Mouse (Mus musculus): ENCODE measurements at regions not wholly inside any gene's neighbourhood (a gene's known extent, or its start where the extent isn't known, plus 50 kb on each side); places are given as distances from the start of the nearest gene placed in this dataset.
"Not testable (repeated sequence)": the region's sequence is repeated elsewhere in the genome, so short reads cannot be mapped to it uniquely, and the experiment has no call there.

GRCm38 (mm10) chr8:34275977-34276660, 164.6 kb upstream of the Gm10131 start:
- Histone ChIP-seq H3K9ac (ENCODE audit: low read length) (no peak overlapping the region), H3K4me3 (ENCODE audit: low read depth, low read length) (no peak overlapping the region), H3K4me1 (ENCODE audit: control insufficient read depth, insufficient read depth, low read length) (no peaks in the 10 kb centered on the region), H3K4me2 (ENCODE audit: low read length) (no peak overlapping the region), H3K27me3 (replicated peaks; ENCODE audit: control insufficient read depth, insufficient read depth, low read length) (no peaks in the 10 kb centered on the region), H3K9me3 (replicated peaks; ENCODE audit: control insufficient read depth, low read length) (no peaks in the 10 kb centered on the region), H3K27ac (ENCODE audit: low read depth, low read length) (no peak overlapping the region), H3K36me3 (ENCODE audit: control insufficient read depth, insufficient read depth, low read length) (no peaks in the 10 kb centered on the region)
- ATAC-seq (no peak), DNase-seq (ENCODE audit: low spot score) (no peak)
- 83% methylated on average over 7 of the region's 7 CpGs for WGBS

GRCm38 (mm10) chr8:34274796-34275195, 163.3 kb upstream of the Gm10131 start:
- not testable (repeated sequence) for DNase-seq (ENCODE audit: low spot score); H3K4me3 ChIP-seq (ENCODE audit: low read depth, low read length); H3K4me1 ChIP-seq (ENCODE audit: control insufficient read depth, insufficient read depth, low read length); ATAC-seq; H3K4me2 ChIP-seq (ENCODE audit: low read length); H3K27me3 ChIP-seq (replicated peaks; ENCODE audit: control insufficient read depth, insufficient read depth, low read length); H3K9me3 ChIP-seq (replicated peaks; ENCODE audit: control insufficient read depth, low read length); H3K36me3 ChIP-seq (ENCODE audit: control insufficient read depth, insufficient read depth, low read length); H3K27ac ChIP-seq (ENCODE audit: low read depth, low read length); H3K9ac ChIP-seq (ENCODE audit: low read length)
- 95% methylated on average over 2 of the region's 2 CpGs for WGBS

GRCm38 (mm10) chr8:34274171-34274570, 162.6 kb upstream of the Gm10131 start:
- H3K4me3 ChIP-seq (ENCODE audit: low read depth, low read length), result no peak overlapping the region
- no peak overlapping the region for H3K4me2 ChIP-seq (ENCODE audit: low read length)
- H3K36me3 ChIP-seq (ENCODE audit: control insufficient read depth, insufficient read depth, low read length), result no peaks in the 10 kb centered on the region
- WGBS, result 96% methylated on average over 6 of the region's 6 CpGs
- H3K27me3 ChIP-seq (replicated peaks; ENCODE audit: control insufficient read depth, insufficient read depth, low read length), result no peaks in the 10 kb centered on the region
- H3K9me3 ChIP-seq (replicated peaks; ENCODE audit: control insufficient read depth, low read length), result no peaks in the 10 kb centered on the region
- ATAC-seq (no peak), DNase-seq (ENCODE audit: low spot score) (no peak)
- no peaks in the 10 kb centered on the region for H3K4me1 ChIP-seq (ENCODE audit: control insufficient read depth, insufficient read depth, low read length)
- no peak overlapping the region for H3K27ac ChIP-seq (ENCODE audit: low read depth, low read length)
- no peak overlapping the region for H3K9ac ChIP-seq (ENCODE audit: low read length)

- WGBS, result 84% methylated on average over 6 of the region's 6 CpGs
- Histone ChIP-seq H3K4me2 (ENCODE audit: low read length) (no peak overlapping the region), H3K4me3 (ENCODE audit: low read depth, low read length) (no peak overlapping the region), H3K36me3 (ENCODE audit: control insufficient read depth, insufficient read depth, low read length) (no peaks in the 10 kb centered on the region), H3K4me1 (ENCODE audit: control insufficient read depth, insufficient read depth, low read length) (no peaks in the 10 kb centered on the region), H3K27me3 (replicated peaks; ENCODE audit: control insufficient read depth, insufficient read depth, low read length) (no peaks in the 10 kb centered on the region), H3K9ac (ENCODE audit: low read length) (no peak overlapping the region), H3K9me3 (replicated peaks; ENCODE audit: control insufficient read depth, low read length) (no peaks in the 10 kb centered on the region), H3K27ac (ENCODE audit: low read depth, low read length) (no peak overlapping the region)
- DNase-seq (ENCODE audit: low spot score) (no peak), ATAC-seq (no peak)
Measured at GRCm38 (mm10) chr8:34269848-34270247, 158.3 kb upstream of the Gm10131 start.

- Histone ChIP-seq H3K4me2 (ENCODE audit: low read length) (no peak overlapping the region), H3K9me3 (replicated peaks; ENCODE audit: control insufficient read depth, low read length) (no peaks in the 10 kb centered on the region), H3K9ac (ENCODE audit: low read length) (no peak overlapping the region), H3K27me3 (replicated peaks; ENCODE audit: control insufficient read depth, insufficient read depth, low read length) (no peaks in the 10 kb centered on the region), H3K27ac (ENCODE audit: low read depth, low read length) (no peak overlapping the region), H3K4me3 (ENCODE audit: low read depth, low read length) (no peak overlapping the region), H3K4me1 (ENCODE audit: control insufficient read depth, insufficient read depth, low read length) (no peaks in the 10 kb centered on the region), H3K36me3 (ENCODE audit: control insufficient read depth, insufficient read depth, low read length) (no peaks in the 10 kb centered on the region)
- no peak for DNase-seq (ENCODE audit: low spot score)
- 93% methylated on average over 18 of the region's 18 CpGs for WGBS
- ATAC-seq, result no peak
Measured at GRCm38 (mm10) chr8:34268806-34269520, 157.4 kb upstream of the Gm10131 start.

GRCm38 (mm10) chr8:34254978-34255377, 143.4 kb upstream of the Gm10131 start:
- no peak overlapping the region for H3K4me3 ChIP-seq (ENCODE audit: low read depth, low read length)
- no peak overlapping the region for H3K9ac ChIP-seq (ENCODE audit: low read length)
- no peak for ATAC-seq
- no peaks in the 10 kb centered on the region for H3K27me3 ChIP-seq (replicated peaks; ENCODE audit: control insufficient read depth, insufficient read depth, low read length)
- 90% methylated on average over 2 of the region's 2 CpGs for WGBS
- no peaks in the 10 kb centered on the region for H3K4me1 ChIP-seq (ENCODE audit: control insufficient read depth, insufficient read depth, low read length)
- H3K27ac ChIP-seq (ENCODE audit: low read depth, low read length), result no peak overlapping the region
- H3K36me3 ChIP-seq (ENCODE audit: control insufficient read depth, insufficient read depth, low read length), result no peaks in the 10 kb centered on the region
- H3K4me2 ChIP-seq (ENCODE audit: low read length), result no peak overlapping the region
- no peak for DNase-seq (ENCODE audit: low spot score)
- H3K9me3 ChIP-seq (replicated peaks; ENCODE audit: control insufficient read depth, low read length), result no peaks in the 10 kb centered on the region

GRCm38 (mm10) chr8:34251934-34252333, 140.4 kb upstream of the Gm10131 start:
- Histone ChIP-seq H3K4me2 (ENCODE audit: low read length) (no peak overlapping the region), H3K9me3 (replicated peaks; ENCODE audit: control insufficient read depth, low read length) (no peaks in the 10 kb centered on the region), H3K9ac (ENCODE audit: low read length) (no peak overlapping the region), H3K27ac (ENCODE audit: low read depth, low read length) (no peak overlapping the region), H3K4me1 (ENCODE audit: control insufficient read depth, insufficient read depth, low read length) (no peaks in the 10 kb centered on the region), H3K27me3 (replicated peaks; ENCODE audit: control insufficient read depth, insufficient read depth, low read length) (no peaks in the 10 kb centered on the region), H3K4me3 (ENCODE audit: low read depth, low read length) (no peak overlapping the region), H3K36me3 (ENCODE audit: control insufficient read depth, insufficient read depth, low read length) (no peaks in the 10 kb centered on the region)
- ATAC-seq (no peak), DNase-seq (ENCODE audit: low spot score) (no peak)
- 93% methylated on average over 7 of the region's 7 CpGs for WGBS

- DNase-seq (ENCODE audit: low spot score) (no peak), ATAC-seq (no peak)
- Histone ChIP-seq H3K9ac (ENCODE audit: low read length) (no peak overlapping the region), H3K4me1 (ENCODE audit: control insufficient read depth, insufficient read depth, low read length) (no peaks in the 10 kb centered on the region), H3K36me3 (ENCODE audit: control insufficient read depth, insufficient read depth, low read length) (no peaks in the 10 kb centered on the region), H3K9me3 (replicated peaks; ENCODE audit: control insufficient read depth, low read length) (no peaks in the 10 kb centered on the region), H3K4me2 (ENCODE audit: low read length) (no peak overlapping the region), H3K4me3 (ENCODE audit: low read depth, low read length) (no peak overlapping the region), H3K27me3 (replicated peaks; ENCODE audit: control insufficient read depth, insufficient read depth, low read length) (no peaks in the 10 kb centered on the region), H3K27ac (ENCODE audit: low read depth, low read length) (no peak overlapping the region)
- WGBS, result 90% methylated on average over 6 of the region's 6 CpGs
Measured at GRCm38 (mm10) chr8:34239346-34239900, 127.9 kb upstream of the Gm10131 start.

GRCm38 (mm10) chr8:34233705-34234104, 122.2 kb upstream of the Gm10131 start:
- no peak overlapping the region for H3K27ac ChIP-seq (ENCODE audit: low read depth, low read length)
- ATAC-seq, result peak; percentile 66; the same call in 1 of the 2 replicates
- WGBS, result 62% methylated on average over 4 of the region's 4 CpGs
- H3K9ac ChIP-seq (ENCODE audit: low read length), result no peak overlapping the region
- H3K36me3 ChIP-seq (ENCODE audit: control insufficient read depth, insufficient read depth, low read length), result no peaks in the 10 kb centered on the region
- H3K4me3 ChIP-seq (ENCODE audit: low read depth, low read length), result no peak overlapping the region
- H3K9me3 ChIP-seq (replicated peaks; ENCODE audit: control insufficient read depth, low read length), result no peaks in the 10 kb centered on the region
- no peaks in the 10 kb centered on the region for H3K27me3 ChIP-seq (replicated peaks; ENCODE audit: control insufficient read depth, insufficient read depth, low read length)
- H3K4me1 ChIP-seq (ENCODE audit: control insufficient read depth, insufficient read depth, low read length), result no peaks in the 10 kb centered on the region
- peak; percentile 65 for DNase-seq (ENCODE audit: low spot score)
- H3K4me2 ChIP-seq (ENCODE audit: low read length), result no peak overlapping the region

Measured in forebrain, embryonic 14.5 days (tissue).